Mouse (Mus musculus): Measurements from ENCODE around the gene Acbd4. TPM values are rescaled to one million over a fixed set of nuclear protein-coding genes. Genes with fewer than 3 reads are reported as not detected.
A peak's percentile ranks its signal among the peaks of the same experiment; 100 is the strongest.

Acbd4 gene
- 10 to 100 TPM; 70.0 to 80.0 TPM for total RNA-seq (2021)

DNA sequence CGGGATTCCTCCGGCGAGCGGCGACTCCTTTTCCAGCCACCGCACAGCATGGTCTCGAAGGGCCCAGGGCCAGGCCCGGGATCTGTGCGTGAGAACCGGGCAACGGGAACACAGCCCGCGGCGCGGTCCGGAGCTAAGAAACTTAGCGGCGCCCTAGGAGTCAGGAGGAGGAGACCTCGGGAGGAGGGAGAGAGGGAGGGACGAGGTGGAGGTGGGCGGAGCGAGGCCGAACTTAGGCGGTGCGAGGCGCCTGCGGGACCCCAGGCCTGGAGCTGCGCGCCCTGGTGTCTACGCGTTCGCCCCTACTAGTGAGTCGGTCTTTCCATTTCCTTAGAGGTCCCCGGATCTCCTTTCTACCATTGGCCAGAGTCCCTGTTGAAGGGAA is at the start of gene Acbd4, which contains the start of gene Plcd3:
Gene Acbd4 (plus strand): TSS at position 202 of the 385 bp plus-strand sequence.
Gene Plcd3 (minus strand): TSS at position 178 of the 385 bp plus-strand sequence.
- peak in 1 of 2 experiments; percentile 88 for DNase-seq (ENCODE audit: extremely low spot score in 1 of 2, low spot score in 2 of 2)
- intact Hi-C loops (cut with DNase I), result loop anchor here (5.0 kb wide), 1 partner anchor 56 kb away; no protein-coding TSS in a partner anchor

DNA sequence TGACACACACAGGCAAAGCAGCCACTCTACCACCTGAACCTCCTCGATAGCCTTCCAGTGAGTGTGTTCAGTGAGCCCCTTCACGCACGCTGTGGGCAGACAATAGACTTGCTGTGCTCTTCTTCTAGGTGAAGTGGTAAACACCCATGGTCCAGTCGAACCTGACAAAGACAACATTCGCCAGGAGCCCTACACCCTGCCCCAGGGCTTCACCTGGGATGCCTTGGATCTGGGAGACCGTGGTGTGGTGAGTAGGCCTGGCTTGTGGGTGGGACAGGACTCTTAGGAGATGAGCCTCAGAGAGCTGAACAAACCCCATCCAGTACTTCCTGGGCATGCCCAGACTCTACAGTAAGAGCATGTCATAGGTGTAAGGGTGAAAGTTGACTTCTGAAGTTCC is 49.4 kb upstream of the Acbd4 start:
- DNase-seq (ENCODE audit: extremely low spot score in 1 of 2, low spot score in 2 of 2), result no peak
- intact Hi-C loops (cut with DNase I), result loop anchor here (5.0 to 10.0 kb wide), 2 partner anchors 150 to 277 kb away; partner anchors contain the start of gene Gfap

DNA sequence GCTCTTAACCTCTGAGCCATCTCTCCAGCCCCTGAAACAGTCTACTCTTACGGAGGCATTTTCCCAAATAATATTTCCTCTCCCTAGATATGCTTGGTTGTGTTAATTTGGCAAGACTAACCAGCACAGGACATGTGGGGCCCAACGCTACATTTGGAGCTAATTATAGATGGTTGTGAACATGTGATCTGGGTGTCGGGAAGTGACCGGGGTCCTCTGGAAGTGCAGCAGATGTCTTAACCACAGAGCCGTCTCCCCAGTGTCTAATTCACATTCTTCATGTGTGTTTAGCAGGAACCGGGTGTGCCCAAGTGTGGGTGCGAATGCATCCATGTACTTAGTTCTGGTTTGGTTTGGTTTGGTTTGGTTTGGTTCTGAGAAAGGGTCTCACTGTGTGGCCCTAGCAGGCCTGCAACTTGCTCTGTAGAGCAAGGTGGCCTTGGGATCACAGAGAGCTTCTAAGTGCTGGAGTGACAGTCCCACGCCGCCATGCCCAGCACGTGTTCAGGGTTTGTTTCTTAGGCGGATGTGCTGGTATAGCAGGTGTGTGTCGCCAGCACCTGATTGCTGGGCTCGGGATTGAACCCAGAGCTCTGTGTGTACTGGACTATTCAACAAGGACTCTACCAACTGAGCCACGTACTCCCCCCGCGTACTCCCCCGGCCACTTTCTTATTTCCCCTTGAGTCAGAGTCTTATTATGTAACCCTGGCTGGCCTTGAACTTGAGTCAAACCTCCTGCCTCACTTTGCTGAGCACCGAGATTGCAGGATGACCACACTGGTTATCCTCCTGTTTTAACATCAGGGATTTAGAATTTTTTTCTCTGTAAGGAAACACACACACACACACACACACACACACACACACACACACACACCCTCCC is 48.0 kb upstream of the Acbd4 start:
- DNase-seq (ENCODE audit: extremely low spot score in 1 of 2, low spot score in 2 of 2), result no peak
- intact Hi-C loops (cut with DNase I), result loop anchor here (5.0 to 10.0 kb wide), 2 partner anchors 151 to 279 kb away; partner anchors contain the start of gene Gfap

DNA sequence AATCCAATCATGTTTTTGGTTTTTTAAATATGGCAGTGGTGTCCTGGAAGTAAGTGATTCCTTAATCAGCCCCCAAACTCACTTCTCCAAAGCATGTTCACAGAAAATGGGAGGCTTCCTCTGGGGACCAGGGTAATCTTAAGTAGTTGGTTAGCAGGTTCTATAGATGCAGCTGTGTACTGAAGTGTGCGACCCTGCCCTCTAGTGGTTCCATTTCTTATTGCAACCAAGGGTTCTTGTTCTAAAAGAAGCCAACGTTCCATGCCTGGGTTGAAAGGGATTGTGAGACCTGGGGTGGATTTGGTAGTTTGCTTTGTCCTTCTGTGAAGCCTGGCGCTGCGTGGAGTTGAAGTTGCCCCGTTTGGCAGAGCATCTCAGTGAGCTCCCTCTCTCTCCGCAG is 46.7 kb upstream of the Acbd4 start:
- intact Hi-C loops (cut with DNase I), result loop anchor here (5.0 to 10.0 kb wide), 2 partner anchors 152 to 280 kb away; partner anchors contain the start of gene Gfap
- peak; percentile 74 to 81 for DNase-seq (ENCODE audit: extremely low spot score in 1 of 2, low spot score in 2 of 2)

DNA sequence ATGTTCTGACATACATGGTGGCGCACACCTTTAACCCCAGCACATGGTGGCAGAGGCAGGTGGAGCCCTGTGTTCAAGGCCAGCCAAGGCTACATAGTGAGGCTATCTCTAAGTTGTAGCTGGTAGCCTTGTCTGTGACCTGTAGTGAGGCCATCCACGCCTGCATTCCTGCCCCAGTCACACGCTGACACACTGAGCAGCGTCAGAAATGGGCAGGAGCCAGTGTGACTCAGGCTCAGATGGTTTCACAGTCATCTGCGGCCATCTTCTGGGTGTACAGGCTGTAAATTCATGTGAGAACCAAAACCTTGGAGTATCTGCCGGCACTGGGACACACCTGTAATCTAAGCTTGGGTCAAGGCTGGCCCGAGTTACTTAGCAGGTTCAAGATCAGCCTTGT is 44.8 kb upstream of the Acbd4 start:
- intact Hi-C loops (cut with DNase I), result loop anchor here (10.0 kb wide), 1 partner anchor 282 kb away; no protein-coding TSS in a partner anchor

DNA sequence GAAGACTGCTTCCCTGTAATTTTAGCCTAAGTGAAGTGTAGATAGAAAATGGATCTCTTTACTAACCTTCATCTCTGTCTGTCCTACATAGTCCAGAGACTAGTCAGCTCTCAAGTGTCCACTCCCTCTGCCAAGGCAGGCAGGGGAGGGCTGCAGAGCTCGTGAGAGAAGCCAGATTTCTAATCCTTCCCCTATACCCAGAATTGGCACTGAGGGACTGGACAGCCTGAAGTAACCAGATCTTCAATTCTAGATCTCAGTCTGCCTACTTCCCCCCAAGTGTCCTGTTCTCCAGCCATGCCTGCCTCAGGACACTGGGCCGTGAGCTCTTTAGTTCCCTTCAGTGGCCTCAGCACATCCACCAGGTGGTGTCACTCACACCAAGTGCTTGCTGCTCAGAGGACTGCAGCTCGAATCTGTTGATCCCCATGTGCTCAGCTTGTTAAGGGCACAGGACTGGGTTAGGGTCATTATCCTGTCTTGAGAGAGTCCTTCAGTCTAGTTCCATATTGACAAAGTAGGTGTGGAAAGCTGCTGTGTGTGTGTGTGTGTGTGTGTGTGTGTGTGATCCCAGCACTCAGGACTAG is 42.9 kb upstream of the Acbd4 start:
- intact Hi-C loops (cut with DNase I), result loop anchor here (10.0 kb wide), 1 partner anchor 284 kb away; no protein-coding TSS in a partner anchor
- DNase-seq (ENCODE audit: extremely low spot score in 1 of 2, low spot score in 2 of 2), result no peak

More for the DNA sequence above, 44.8 kb upstream of the Acbd4 start:
- DNase-seq (ENCODE audit: extremely low spot score in 1 of 2, low spot score in 2 of 2), result no peak

DNA sequence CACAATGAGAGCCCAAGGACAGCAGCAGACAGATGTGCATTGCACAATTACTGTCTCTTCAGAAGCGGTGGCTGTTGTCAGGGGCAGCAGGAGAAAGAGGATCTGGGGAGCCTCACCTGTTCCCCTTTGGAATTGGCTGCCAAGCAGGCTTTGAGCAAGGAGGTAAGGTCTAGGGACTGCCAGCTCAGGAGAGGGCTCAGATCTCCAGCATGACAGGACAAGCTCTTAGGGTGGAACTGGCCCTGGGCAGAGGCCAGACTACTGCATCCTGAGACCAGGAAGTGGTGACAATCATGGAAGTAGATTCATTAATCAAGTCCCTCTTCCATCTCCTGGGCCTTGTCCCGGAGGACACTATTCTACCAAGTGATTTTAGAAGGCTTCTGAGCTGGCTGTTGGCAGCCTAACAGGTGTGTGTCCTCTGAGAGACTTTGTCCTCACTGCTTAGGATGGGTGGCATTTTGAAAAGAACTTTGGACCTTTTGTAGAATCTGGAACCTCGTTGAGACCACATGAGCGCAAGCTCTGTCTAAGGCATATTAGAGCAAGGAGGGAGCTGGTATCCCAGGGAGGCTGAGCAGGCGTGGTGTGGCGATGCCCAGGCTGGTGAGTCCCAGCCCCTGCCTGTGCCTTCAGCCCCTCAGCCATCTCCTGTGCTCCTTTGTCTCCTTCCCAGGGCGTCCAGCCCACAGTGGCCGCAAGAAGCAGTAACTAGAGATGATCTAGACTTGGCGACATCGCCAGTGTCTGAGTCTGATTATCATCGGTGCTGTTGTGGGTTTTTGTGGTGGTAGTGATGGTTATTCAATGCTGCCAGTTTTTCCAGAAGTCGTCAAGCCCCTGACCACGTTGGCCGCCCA is 35.1 kb upstream of the Acbd4 start:
- intact Hi-C loops (cut with DNase I), result no loop called here
- DNase-seq (ENCODE audit: extremely low spot score in 1 of 2, low spot score in 2 of 2), result no peak

DNA sequence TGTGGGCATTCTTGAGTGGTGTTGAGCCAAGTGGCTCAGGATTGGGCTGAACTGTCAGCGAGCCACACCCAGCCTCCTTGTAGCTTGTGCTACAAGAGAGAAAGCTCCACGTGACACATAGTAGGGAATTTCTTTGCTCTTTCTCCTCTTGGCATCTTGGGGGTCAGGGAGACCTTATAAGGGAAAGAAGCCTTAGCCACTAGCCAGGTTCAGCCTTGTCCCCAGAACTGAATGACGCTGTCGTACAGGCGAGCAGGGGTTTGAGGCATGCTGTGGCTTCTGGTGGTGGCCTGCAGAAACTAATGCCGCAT is 34.5 kb upstream of the Acbd4 start:
- intact Hi-C loops (cut with DNase I), result no loop called here

DNA sequence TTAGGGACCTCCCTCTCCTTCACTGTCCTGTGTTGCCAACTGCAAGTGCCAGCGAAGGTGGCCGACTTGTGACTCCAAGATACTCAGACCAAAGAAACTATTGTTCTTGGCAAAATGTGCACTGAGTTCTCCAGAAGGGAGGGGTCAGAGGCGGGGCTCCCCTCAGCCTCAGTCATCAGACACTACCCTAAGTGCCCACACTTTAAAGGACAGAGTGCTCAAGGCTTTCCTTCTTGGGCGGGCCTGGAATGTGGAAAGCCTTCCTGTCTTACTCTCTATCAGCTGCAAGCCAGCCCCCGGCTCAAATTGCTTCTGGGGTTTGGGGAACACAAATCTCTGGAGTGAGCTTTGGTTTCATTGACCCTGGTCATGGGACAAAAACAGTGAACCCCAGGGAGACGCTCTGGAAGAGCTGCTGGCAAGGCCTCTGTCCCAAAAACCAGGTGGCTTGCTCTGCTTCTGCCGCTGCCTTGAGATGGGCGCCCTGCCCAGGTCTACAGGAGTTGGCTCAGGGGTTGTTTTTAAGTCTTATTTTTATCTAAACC is 34.0 kb upstream of the Acbd4 start:
- intact Hi-C loops (cut with DNase I), result no loop called here
- peak in 1 of 2 experiments; percentile 58 for DNase-seq (ENCODE audit: extremely low spot score in 1 of 2, low spot score in 2 of 2)

More for the DNA sequence above, 34.5 kb upstream of the Acbd4 start:
- DNase-seq (ENCODE audit: extremely low spot score in 1 of 2, low spot score in 2 of 2), result no peak

DNA sequence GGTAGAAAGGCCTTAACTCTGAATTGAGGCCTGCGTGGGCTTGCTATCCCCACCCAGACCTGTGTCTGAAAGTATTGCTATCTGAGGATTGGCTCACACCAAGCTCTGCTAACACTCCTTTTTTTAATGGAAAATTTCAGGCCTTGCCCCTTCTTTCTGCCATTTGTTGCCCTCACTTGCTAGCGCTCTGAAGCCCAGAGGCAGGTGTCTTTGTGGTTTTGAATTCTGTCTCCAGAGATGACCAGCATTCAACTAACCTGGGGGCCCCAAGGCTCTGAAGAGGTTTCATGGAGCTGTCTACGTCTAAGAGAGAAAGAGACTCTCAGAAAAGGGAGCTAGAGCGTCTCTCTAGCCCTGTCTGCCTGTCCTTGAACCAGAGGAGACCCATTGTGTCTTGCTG is 33.2 kb upstream of the Acbd4 start:
- intact Hi-C loops (cut with DNase I), result no loop called here
- DNase-seq (ENCODE audit: extremely low spot score in 1 of 2, low spot score in 2 of 2), result no peak

DNA sequence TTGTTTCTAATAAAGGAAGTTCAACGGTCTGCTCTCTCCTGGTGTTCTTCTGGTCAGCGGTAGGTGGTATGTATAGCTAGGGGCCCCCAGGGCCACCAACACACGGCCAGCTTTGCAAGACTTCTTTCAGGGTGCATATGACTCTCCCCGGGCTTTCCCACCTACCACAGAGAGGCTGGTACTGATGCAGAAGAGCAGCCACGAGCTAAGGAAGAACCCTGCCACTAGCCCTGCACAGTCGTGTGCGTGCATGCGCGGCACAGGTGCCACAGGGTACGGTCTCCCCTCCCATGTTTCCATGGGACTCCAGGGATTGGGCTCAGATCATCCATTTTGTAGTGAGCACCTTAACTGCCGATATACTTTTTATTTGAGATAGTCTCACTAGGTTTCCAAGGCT is 32.6 kb upstream of the Acbd4 start:
- intact Hi-C loops (cut with DNase I), result no loop called here
- DNase-seq (ENCODE audit: extremely low spot score in 1 of 2, low spot score in 2 of 2), result peak in 1 of 2 experiments; percentile 14

DNA sequence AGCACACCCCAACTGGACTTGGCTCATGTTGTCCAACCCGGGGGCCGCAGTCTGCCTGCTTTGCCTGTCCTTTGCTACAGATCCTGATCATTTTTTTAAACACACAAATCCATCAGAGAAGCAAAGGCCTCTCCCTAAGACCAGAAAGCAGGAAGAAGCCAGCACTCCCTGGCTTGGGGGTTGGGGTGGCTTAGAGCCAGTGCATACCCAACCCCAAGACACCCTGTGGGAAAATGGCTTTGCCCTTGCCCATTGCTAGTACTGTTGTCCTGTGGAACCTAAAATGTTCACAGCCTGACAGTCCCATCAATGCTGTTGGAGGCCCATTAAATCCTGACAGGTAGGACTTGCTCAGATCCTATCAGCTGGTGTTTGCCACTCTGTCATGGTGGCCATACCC is 31.8 kb upstream of the Acbd4 start:
- peak in 1 of 2 experiments; percentile 16 for DNase-seq (ENCODE audit: extremely low spot score in 1 of 2, low spot score in 2 of 2)
- intact Hi-C loops (cut with DNase I), result no loop called here

DNA sequence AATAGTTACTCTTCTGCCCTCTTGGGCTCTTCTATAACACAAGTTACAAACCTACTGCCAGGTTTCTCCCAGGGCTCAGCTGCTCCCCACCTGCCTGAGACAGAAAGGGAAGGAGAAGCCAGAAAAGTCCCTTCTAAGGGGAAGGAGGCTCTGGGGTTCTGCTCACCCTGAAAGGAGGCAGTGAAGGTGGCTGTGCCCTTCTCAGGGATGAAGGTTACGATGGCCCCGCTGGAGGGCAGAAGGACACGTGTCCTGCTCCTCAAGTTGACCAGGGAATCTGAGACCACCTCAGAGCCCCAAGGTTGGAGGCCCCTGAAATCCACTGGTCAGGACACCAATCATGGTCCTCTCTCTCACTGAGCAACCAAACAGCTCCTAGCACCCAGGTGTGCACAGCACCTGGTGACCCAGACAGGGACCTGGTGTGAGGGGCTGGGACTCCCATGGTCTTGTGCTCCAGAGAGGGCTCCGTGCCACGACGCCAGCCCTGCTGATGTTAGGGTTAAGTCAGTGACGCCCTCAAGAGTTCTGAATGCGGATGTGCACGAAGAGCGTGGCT is 31.1 kb upstream of the Acbd4 start:
- DNase-seq (ENCODE audit: extremely low spot score in 1 of 2, low spot score in 2 of 2), result peak in 1 of 2 experiments; percentile 28
- intact Hi-C loops (cut with DNase I), result no loop called here

DNA sequence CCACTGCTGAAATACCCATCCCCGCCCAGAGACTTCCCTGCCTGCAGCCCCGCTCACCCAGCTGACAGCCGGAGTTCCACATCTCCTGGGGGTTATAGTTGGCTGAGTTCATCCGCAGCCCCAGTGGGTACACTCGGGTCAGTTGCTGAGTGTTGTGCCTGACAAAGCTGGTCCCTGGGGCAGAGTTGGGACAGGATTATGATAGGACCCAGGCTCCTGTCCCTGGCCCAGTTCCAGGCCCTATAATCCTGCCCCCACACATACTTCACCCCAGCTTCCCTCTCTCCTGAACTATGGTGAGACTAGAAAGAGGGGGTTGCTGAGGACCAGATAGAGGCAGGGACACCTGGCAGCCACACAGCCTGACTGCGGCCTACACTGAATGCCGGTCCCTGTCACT is 27.8 kb upstream of the Acbd4 start:
- no peak for DNase-seq (ENCODE audit: extremely low spot score in 1 of 2, low spot score in 2 of 2)
- intact Hi-C loops (cut with DNase I), result no loop called here

DNA sequence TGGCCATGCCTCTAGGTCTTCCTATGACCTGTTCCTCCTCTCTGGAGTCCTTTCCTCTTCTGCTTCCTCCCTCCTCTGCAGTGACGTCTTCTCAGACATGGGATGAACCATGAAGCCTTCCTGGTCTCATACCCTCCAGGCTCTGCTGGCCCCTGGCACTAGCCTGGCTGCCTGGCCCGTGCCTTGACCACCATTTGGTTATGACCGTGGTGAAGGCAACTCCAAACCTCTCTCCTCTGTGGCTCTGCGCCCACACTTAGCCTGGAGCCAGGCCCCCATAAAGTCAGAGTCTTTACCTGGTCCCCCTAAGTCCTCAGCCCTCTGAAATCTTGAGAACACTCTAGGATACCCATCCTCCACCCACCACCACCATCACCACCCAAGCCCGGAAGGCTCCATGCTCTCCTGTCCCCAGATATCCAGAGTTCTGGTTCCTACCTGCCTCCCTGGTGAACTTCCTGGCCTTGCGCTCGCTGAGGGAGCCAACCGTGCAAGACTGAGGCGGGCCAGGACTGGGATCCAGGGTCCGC is 27.3 kb upstream of the Acbd4 start:
- DNase-seq (ENCODE audit: extremely low spot score in 1 of 2, low spot score in 2 of 2), result no peak
- intact Hi-C loops (cut with DNase I), result no loop called here

DNA sequence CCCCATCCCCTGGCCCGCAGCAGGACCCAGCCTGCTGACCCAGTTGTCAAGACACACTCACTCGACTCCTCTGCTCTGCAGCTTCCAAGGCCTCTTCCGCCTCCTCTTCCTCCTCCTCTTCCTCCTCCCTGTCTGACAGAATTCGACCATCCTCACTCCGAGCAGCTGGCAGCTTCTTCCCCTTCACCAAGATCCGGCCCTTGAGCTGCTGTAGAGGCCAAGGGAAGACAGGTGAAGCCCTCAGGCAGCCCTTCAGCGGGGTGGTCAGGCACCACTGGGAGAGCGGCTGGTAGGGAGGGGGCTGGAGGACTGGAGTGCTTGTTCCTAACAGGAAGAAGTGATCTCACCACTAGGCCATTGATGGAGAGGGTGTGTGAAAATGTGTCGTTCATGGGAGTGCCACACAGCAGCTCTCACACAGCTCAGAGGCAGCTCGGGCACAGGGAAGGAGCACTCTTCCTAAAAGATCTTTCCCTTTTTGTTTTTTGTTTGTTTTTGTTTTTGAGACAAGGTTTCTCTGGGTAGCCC is 26.6 kb upstream of the Acbd4 start:
- intact Hi-C loops (cut with DNase I), result no loop called here
- no peak for DNase-seq (ENCODE audit: extremely low spot score in 1 of 2, low spot score in 2 of 2)

DNA sequence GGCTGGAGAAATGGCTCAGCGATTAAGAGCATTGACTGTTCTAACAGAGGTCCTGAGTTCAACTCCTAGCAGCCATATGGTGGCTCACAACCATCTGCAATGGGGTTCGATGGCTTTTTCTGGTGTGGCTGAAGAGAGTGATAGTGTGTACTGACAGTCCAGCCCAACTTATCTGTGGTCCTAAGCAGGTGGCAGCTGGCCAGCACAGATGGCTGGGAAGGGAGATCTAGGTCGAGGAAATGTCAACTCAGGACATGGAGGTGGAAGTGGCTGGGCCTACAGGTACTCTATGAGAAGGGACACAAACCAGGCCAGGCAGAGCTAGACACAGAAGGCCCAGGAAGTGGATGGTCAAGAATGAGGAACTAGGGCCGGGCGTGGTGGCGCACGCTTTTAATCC is 25.5 kb upstream of the Acbd4 start:
- intact Hi-C loops (cut with DNase I), result no loop called here
- DNase-seq (ENCODE audit: extremely low spot score in 1 of 2, low spot score in 2 of 2), result no peak

DNA sequence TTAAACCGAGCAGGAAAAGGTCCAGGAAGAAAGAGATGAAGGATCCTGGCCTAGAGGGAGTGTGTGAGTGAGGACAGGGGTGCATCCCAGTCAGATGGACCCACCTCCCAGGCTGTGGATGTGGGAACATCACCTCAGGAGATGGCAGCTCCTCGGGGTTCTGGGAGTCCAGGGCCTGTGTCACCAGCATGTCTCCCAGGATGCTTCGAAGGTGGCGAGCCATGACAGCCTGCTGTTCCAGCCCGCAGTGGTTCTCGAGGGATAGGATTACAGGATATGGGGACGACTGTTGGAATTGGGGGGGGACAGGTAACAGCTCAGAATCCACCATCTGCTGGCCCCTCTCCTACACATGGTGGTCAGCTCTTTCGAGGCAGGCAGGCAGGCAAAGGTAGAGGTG is 24.9 kb upstream of the Acbd4 start:
- intact Hi-C loops (cut with DNase I), result no loop called here
- DNase-seq (ENCODE audit: extremely low spot score in 1 of 2, low spot score in 2 of 2), result no peak

All from left cerebral cortex, postnatal 10 days (tissue).